20 mouse cellular contexts compared by ENCODE assay signal in the genomic region with DNA sequence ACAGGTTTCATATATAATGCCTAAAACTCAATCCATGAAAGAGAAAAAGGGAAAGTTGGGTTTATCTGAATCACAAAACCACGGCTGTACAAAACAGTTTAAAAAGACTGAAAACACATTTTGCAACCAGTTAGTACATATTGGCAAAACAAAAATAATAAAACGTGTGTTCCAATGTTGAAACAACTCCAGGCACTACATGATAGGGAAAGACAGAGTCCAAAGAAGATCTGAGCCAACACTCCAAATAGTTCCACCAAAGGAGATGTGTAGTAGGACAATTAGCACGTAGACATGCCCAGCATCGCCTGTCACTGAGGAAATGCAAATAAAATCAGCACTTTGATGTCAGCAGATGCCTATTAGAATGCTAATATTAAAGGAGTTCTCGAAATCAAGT. TPM values are rescaled to one million over a fixed set of nuclear protein-coding genes. Genes with fewer than 3 reads are reported as not detected.
DNase-seq lines count a peak whose midpoint lies in the region; ATAC-seq and TF ChIP-seq lines count a peak whose summit lies in the region.
"Had no signal": no experiment of that assay in that cellular context is flagged by ENCODE, and none has a peak within 500 bp of the region (broad histone marks: within the 10 kb centered on the region; RNA-seq: fewer than 3 reads in every experiment).

No protein-coding gene starts in this region.

- no peaks in the 10 kb centered on the region for H3K36me3 ChIP-seq in liver, adult 2 months (ENCODE audit: control insufficient read depth, insufficient read depth, low read length)
- no peaks in the 10 kb centered on the region for H3K36me3 ChIP-seq in liver, postnatal 0 days (replicated peaks; ENCODE audit: insufficient read depth, low read length)
- H3K36me3 ChIP-seq: embryonic facial prominence, embryonic 10.5 days; embryonic facial prominence, embryonic 12.5 days; forebrain, embryonic 15.5 days; G1E had no signal

- ATAC-seq in liver, postnatal 0 days: no peak
- ATAC-seq: activated CD4-positive, CD25-positive, alpha-beta regulatory T cell, adult 4 months; forebrain, embryonic 13.5 days; forebrain, embryonic 15.5 days; forebrain, postnatal 0 days; Patski had no signal

- peak overlapping the region; percentile 94 for H3K27ac ChIP-seq in liver, adult 2 months (replicated peaks; ENCODE audit: insufficient read depth, low read depth, low read length)
- no peak overlapping the region for H3K27ac ChIP-seq in liver, postnatal 0 days (ENCODE audit: low read depth)
- H3K27ac ChIP-seq: embryonic facial prominence, embryonic 10.5 days; embryonic facial prominence, embryonic 12.5 days; forebrain, embryonic 13.5 days; forebrain, embryonic 15.5 days had no signal

- intact Hi-C loops in heart, postnatal 25 days (cut with DNase I): no loop called here

- H3K27me3 ChIP-seq in liver, adult 2 months (ENCODE audit: control insufficient read depth, insufficient read depth, low read length): no peaks in the 10 kb centered on the region
- H3K27me3 ChIP-seq in liver, postnatal 0 days (ENCODE audit: insufficient read depth, low read length): no peaks in the 10 kb centered on the region
- H3K27me3 ChIP-seq: embryonic facial prominence, embryonic 12.5 days; forebrain, embryonic 13.5 days; forebrain, embryonic 15.5 days had no signal

- H3K4me2 ChIP-seq in liver, postnatal 0 days (ENCODE audit: low read depth, low read length): no peak overlapping the region
- H3K4me2 ChIP-seq: embryonic facial prominence, embryonic 12.5 days; forebrain, embryonic 13.5 days; forebrain, embryonic 15.5 days had no signal

- TF ChIP-seq POLR2A in liver, adult 2 months (IDR thresholded peaks at IDR 0.05; ENCODE audit: extremely low read depth, insufficient read depth, low read length): no peak

- peak overlapping the region; percentile 18; the same call in 1 of the 2 replicates for H3K4me3 ChIP-seq in liver, adult 2 months (ENCODE audit: insufficient read depth, low read depth, low read length)
- H3K4me3 ChIP-seq in liver, postnatal 0 days (ENCODE audit: low read depth, low read length): no peak overlapping the region
- H3K4me3 ChIP-seq: embryonic facial prominence, embryonic 10.5 days; embryonic facial prominence, embryonic 12.5 days; forebrain, embryonic 13.5 days; forebrain, embryonic 15.5 days had no signal

- peak overlapping the region; percentile 63 for H3K9ac ChIP-seq in liver, adult 2 months (ENCODE audit: low read depth, low read length)
- no peak overlapping the region for H3K9ac ChIP-seq in liver, postnatal 0 days (replicated peaks)
- H3K9ac ChIP-seq: embryonic facial prominence, embryonic 12.5 days; forebrain, embryonic 13.5 days; forebrain, embryonic 15.5 days; forebrain, postnatal 0 days had no signal

- peaks cover 2% of the 10 kb centered on the region; the same call in 1 of the 2 replicates for H3K4me1 ChIP-seq in liver, adult 2 months (ENCODE audit: control insufficient read depth, insufficient read depth, low read length)
- peaks cover 5% of the 10 kb centered on the region for H3K4me1 ChIP-seq in liver, postnatal 0 days (ENCODE audit: insufficient read depth)
- H3K4me1 ChIP-seq: embryonic facial prominence, embryonic 12.5 days; forebrain, embryonic 15.5 days had no signal

- peaks cover 8% of the 10 kb centered on the region; the same call in 1 of the 2 replicates for H3K79me2 ChIP-seq in liver, adult 2 months (ENCODE audit: control insufficient read depth, insufficient read depth, low read length)

- no peak for TF ChIP-seq EP300 in liver, postnatal 0 days (IDR thresholded peaks at IDR 0.05; ENCODE audit: low read depth)

- DNase-seq in heart, adult 11 months: peak; percentile 45
- no peak for DNase-seq in heart, postnatal 25 days (ENCODE audit: low spot score)
- DNase-seq in liver, adult 2 months (ENCODE audit: extremely low read depth, low read depth, low spot score): peak; percentile 96
- DNase-seq in liver, postnatal 0 days: no peak
- no peak for DNase-seq in cerebellum, adult 18-20 months
- DNase-seq: adrenal gland, adult 8-10 months; adrenal gland, postnatal 14 days; cerebellum, adult 11-12 months; cerebellum, adult 9-10 months; cerebellum, postnatal 25 days; forebrain, postnatal 0 days had no signal

- 19% methylated on average over 5 of the region's 5 CpGs for WGBS in liver, adult 2 months
- WGBS in liver, postnatal 0 days (ENCODE audit: insufficient replicate concordance): 59% methylated on average over 5 of the region's 5 CpGs

- H3K9me3 ChIP-seq in liver, postnatal 0 days (ENCODE audit: low read length): no peaks in the 10 kb centered on the region
- H3K9me3 ChIP-seq: embryonic facial prominence, embryonic 10.5 days; embryonic facial prominence, embryonic 12.5 days; forebrain, embryonic 13.5 days; forebrain, embryonic 15.5 days had no signal

- no peak for TF ChIP-seq CTCF in liver, adult 2 months (IDR thresholded peaks at IDR 0.05; ENCODE audit: low read depth, low read length)
- no peak for TF ChIP-seq CTCF in liver, postnatal 0 days (IDR thresholded peaks at IDR 0.05; ENCODE audit: low read depth)

RNA-seq across cellular contexts. Expression of gene Cd69, which starts 33.8 kb away (rescaled TPM):
- total RNA-seq in heart, postnatal 25 days (2021): under 1 TPM in 1 of 2 experiments, not detected in 1; 0.34 TPM
- 0.74 and 1.1 TPM in 2 replicates for total RNA-seq in liver, adult 2 months (2014; rRNA removed)
- polyA plus RNA-seq in liver, adult 2 months (2012; rRNA removed): 0.15 TPM in 1 of 2 replicates, not detected in the other
- 1.0 and 1.5 TPM in 2 replicates for polyA plus RNA-seq in liver, postnatal 0 days (2015; fragmentation: Nextera tagmentation; extraction: Ambion mirVana)
- total RNA-seq: forebrain, postnatal 0 days; G1E had no signal
- polyA plus RNA-seq: cortical plate, adult 2 months; embryonic facial prominence, embryonic 10.5 days; embryonic facial prominence, embryonic 12.5 days; forebrain, embryonic 11.5 days; forebrain, embryonic 13.5 days; forebrain, embryonic 15.5 days; G1E; Patski had no signal

Comparison
In these comparisons a context has a peak if more than half of its experiments do, and no peak if none do; other contexts are left out.
1. DNase-seq: peak in heart, adult 11 months (single experiment) and liver, adult 2 months (single experiment); none in heart, postnatal 25 days (single experiment), liver, postnatal 0 days (single experiment) and cerebellum, adult 18-20 months (0 of 2).